Mouse (Mus musculus) hindbrain, embryonic 10.5 days (tissue): ENCODE measurements at regions not wholly inside any gene's neighbourhood (a gene's known extent, or its start where the extent isn't known, plus 50 kb on each side); places are given as distances from the start of the nearest gene placed in this dataset.
A peak's percentile ranks its signal among the peaks of the same experiment; 100 is the strongest.

Source experiments
- DNase-seq: peaks from one replicate; pipeline ENCODE4 v3.0.0-alpha.2; 2017; ENCODE audit warnings: low spot score
- H3K27ac ChIP-seq: fragments of 300-500 bp; sonication (generic); 2 replicates; pipeline ENCODE4 v1.5.1; 2016; ENCODE audit warnings: mild to moderate bottlenecking, moderate library complexity
- H3K27me3 ChIP-seq: fragments of 300-500 bp; sonication (generic); 2 replicates; pipeline ENCODE4 v1.6.1; 2016; ENCODE audit warnings: mild to moderate bottlenecking; ENCODE audit not compliant: poor library complexity, insufficient read depth, severe bottlenecking
- H3K36me3 ChIP-seq: fragments of 300-500 bp; sonication (generic); 2 replicates; pipeline ENCODE4 v1.6.1; 2016; ENCODE audit warnings: mild to moderate bottlenecking, moderate library complexity
- H3K4me1 ChIP-seq: fragments of 300-500 bp; sonication (generic); replicated peaks from 2 replicates; pipeline ENCODE4 v1.6.1; 2016; ENCODE audit warnings: mild to moderate bottlenecking
- H3K4me3 ChIP-seq: fragments of 300-500 bp; sonication (generic); 2 replicates; pipeline ENCODE4 v1.5.1; 2016; ENCODE audit warnings: mild to moderate bottlenecking, moderate library complexity
- H3K9me3 ChIP-seq: fragments of 300-500 bp; sonication (generic); 2 replicates; pipeline ENCODE4 v1.6.1; 2016; ENCODE audit warnings: mild to moderate bottlenecking, moderate library complexity
- WGBS: fragments of 180-500 bp; shearing (Covaris S2); methylation state at CpG from one replicate; pipeline ENCODE4 v1.1.7; 2016; 5-methylcytosine and 5-hydroxymethylcytosine counted together

DNA sequence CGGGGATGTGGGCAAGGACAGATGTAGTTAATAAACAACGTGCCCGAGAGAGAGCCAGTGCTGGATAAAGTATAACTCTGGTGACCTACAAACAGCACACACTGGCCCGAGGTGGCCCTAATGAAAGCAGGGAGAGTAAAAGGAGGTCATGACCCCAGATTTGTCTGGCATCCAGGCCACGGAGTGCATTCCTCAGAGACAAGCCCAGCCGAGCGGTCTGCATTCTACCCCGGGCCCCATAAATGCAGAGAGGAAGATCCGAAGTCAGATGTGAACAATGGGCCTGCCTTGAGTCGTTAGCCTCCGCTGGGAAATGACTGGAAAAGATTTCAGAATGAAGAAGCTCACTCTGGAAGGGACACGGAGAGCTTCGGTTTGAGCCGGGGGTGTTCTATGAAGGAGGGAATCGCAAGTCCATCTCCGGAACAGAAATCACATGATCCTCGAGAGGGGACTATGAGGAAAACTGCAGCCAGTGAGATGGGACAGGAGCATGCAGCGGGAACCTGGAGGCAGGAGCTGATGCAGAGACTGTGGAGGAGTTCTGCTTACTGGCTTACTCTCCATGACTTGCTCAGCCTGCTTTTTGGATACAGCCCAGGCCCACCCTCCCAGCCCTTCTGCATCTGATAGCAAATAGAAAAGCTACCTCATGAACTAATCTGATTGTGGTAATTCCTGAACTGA lies 103.9 kb upstream of the Dapk1 start:
- Histone ChIP-seq H3K9me3 (no peaks in the 10 kb centered on the region), H3K4me3 (no peak overlapping the region), H3K27ac (peak overlapping the region; percentile 70), H3K36me3 (no peaks in the 10 kb centered on the region), H3K4me1 (peaks cover 15% of the 10 kb centered on the region), H3K27me3 (no peaks in the 10 kb centered on the region)
- WGBS: 15% methylated on average over 18 of the region's 18 CpGs
- peak; percentile 61 for DNase-seq

DNA sequence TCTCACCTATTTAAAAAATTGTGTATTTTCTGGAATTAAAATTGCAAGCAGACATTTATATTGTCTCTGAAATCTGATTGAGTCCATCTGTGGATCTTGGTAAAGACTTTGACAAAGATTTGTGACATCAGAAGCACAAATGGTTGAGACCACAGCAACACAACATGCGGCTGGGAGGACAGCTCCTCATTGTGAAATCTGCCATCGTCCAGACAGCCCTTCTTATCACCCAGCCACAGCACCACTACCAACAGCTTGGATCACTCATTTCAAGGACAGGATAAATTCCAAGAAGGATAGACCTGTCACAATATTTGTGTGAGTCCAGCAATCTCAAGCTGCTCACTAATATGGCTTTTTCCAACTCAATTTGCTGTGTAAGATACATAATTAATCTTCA lies 97.6 kb upstream of the Dapk1 start:
- WGBS: 87% methylated on average over 2 of the region's 2 CpGs
- H3K27me3 ChIP-seq: no peaks in the 10 kb centered on the region
- H3K4me1 ChIP-seq: no peaks in the 10 kb centered on the region
- no peaks in the 10 kb centered on the region for H3K9me3 ChIP-seq
- no peak for DNase-seq
- no peaks in the 10 kb centered on the region for H3K36me3 ChIP-seq
- H3K4me3 ChIP-seq: no peak overlapping the region
- no peak overlapping the region for H3K27ac ChIP-seq

DNA sequence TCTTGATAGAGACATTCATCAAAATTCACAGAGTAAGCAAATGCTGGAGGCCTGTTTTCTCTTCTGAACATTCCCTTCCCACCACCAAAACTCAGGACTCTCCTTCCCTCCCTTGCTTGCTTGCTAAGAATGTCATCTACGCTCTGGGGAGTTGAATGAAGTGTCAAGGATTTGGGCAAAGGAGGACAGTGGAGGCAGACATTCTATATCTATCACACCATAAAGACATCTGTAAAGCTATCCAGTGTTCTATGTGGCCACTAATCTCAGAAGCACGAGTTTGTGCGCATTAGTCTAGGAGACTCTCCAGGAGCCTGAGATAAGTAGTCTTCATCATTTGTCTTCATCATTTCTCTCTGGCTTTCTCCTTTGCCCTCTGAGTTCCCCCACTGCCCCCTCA lies 94.1 kb upstream of the Dapk1 start:
- WGBS: 84% methylated on average over 3 of the region's 3 CpGs
- Histone ChIP-seq H3K27ac (no peak overlapping the region), H3K9me3 (no peaks in the 10 kb centered on the region), H3K27me3 (no peaks in the 10 kb centered on the region), H3K4me3 (no peak overlapping the region), H3K36me3 (no peaks in the 10 kb centered on the region), H3K4me1 (no peaks in the 10 kb centered on the region)
- DNase-seq: no peak

GRCm38 (mm10) chr13:60508054-60508453 lies 93.7 kb upstream of the Dapk1 start:
- WGBS: 74% methylated on average over 4 of the region's 4 CpGs
- H3K27ac ChIP-seq: no peak overlapping the region
- DNase-seq: no peak

GRCm38 (mm10) chr13:60508856-60509255 lies 92.9 kb upstream of the Dapk1 start:
- Histone ChIP-seq H3K4me1 (peaks cover 6% of the 10 kb centered on the region; the same call in 1 of the 2 replicates), H3K27me3 (no peaks in the 10 kb centered on the region), H3K9me3 (no peaks in the 10 kb centered on the region), H3K4me3 (no peak overlapping the region), H3K36me3 (no peaks in the 10 kb centered on the region), H3K27ac (no peak overlapping the region)
- DNase-seq: no peak
- 86% methylated on average over 5 of the region's 5 CpGs for WGBS

More at GRCm38 (mm10) chr13:60508054-60508453, 93.7 kb upstream of the Dapk1 start:
- Histone ChIP-seq H3K36me3 (no peaks in the 10 kb centered on the region), H3K27me3 (no peaks in the 10 kb centered on the region), H3K4me3 (no peak overlapping the region), H3K9me3 (no peaks in the 10 kb centered on the region), H3K4me1 (no peaks in the 10 kb centered on the region)

GRCm38 (mm10) chr13:60511101-60511500 lies 90.6 kb upstream of the Dapk1 start:
- Histone ChIP-seq H3K9me3 (no peaks in the 10 kb centered on the region), H3K4me1 (peaks cover 7% of the 10 kb centered on the region; the same call in 1 of the 2 replicates), H3K4me3 (no peak overlapping the region), H3K36me3 (no peaks in the 10 kb centered on the region), H3K27me3 (no peaks in the 10 kb centered on the region), H3K27ac (no peak overlapping the region)
- no peak for DNase-seq
- WGBS: 95% methylated on average over 7 of the region's 7 CpGs

DNA sequence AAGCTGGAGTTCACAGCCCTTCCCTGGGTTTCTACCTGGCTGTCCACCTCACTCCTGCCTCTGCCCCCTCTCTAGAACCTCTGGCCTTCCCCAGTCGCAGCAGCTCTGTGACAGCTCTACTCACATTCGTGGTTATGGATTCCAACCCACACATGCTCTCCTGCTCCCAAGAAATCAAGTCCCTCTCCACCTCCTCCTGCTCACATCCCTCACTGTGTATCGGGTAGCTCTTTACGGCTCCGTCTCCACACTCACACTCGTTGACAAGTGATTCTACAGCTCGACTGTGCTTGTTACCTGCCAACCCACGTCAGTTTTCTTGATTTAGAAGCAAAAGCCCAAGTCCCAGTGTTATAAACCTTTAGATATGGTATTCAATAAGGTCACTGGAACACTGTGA lies 90.1 kb upstream of the Dapk1 start:
- Histone ChIP-seq H3K36me3 (no peaks in the 10 kb centered on the region), H3K4me1 (peaks cover 7% of the 10 kb centered on the region; the same call in 1 of the 2 replicates), H3K4me3 (no peak overlapping the region), H3K27me3 (no peaks in the 10 kb centered on the region), H3K27ac (no peak overlapping the region), H3K9me3 (no peaks in the 10 kb centered on the region)
- 92% methylated on average over 8 of the region's 8 CpGs for WGBS
- no peak for DNase-seq

- H3K27ac ChIP-seq: no peak overlapping the region
- no peaks in the 10 kb centered on the region for H3K27me3 ChIP-seq
- no peak overlapping the region for H3K4me3 ChIP-seq
- WGBS: 51% methylated on average over 7 of the region's 7 CpGs
- no peaks in the 10 kb centered on the region for H3K36me3 ChIP-seq
- no peak for DNase-seq
- H3K4me1 ChIP-seq: peaks cover 7% of the 10 kb centered on the region; the same call in 1 of the 2 replicates
- H3K9me3 ChIP-seq: no peaks in the 10 kb centered on the region
Measured at GRCm38 (mm10) chr13:60513756-60514155, 88.0 kb upstream of the Dapk1 start.

DNA sequence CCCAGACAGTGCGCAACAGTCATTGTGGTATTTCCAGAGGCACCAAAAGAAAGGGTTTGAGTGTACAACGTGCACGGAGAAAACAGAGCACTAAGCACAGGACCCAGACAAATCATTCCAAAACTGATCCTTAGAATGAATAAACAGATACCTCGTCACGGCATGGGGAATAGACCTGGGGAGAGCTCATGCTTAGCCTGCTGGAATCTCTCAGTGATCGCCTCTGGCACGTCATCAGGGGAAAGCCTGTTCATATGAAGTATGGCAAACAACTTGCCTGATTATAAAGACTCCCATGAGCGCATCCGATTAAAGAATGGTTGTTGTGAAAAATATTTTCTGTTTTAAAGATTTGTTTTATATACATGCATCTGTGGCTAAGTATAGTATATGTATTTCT lies 86.9 kb upstream of the Dapk1 start:
- WGBS: 90% methylated on average over 9 of the region's 9 CpGs
- Histone ChIP-seq H3K36me3 (no peaks in the 10 kb centered on the region), H3K4me3 (no peak overlapping the region), H3K9me3 (no peaks in the 10 kb centered on the region), H3K27me3 (no peaks in the 10 kb centered on the region), H3K4me1 (peaks cover 7% of the 10 kb centered on the region; the same call in 1 of the 2 replicates), H3K27ac (no peak overlapping the region)
- DNase-seq: no peak

DNA sequence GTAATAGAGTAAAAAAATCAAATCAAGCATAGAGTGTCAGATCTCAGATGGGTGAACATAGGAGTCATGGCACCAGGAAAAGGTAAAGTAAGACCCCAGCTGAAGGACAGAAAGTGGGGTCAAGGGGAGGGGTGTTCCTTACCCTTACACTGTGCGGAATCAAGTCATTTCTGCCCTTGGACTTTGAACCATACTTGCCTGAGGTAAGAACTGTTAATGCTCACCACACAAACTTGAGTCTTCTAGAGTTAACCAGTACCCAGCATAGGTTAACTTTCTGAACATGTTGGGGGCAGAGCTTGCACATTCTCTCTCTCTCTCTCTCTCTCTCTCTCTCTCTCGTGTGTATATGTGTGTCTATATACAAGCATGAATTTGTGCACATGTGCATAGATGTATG lies 83.7 kb upstream of the Dapk1 start:
- Histone ChIP-seq H3K4me1 (peaks cover 12% of the 10 kb centered on the region; the same call in 1 of the 2 replicates), H3K27me3 (no peaks in the 10 kb centered on the region), H3K27ac (no peak overlapping the region), H3K36me3 (no peaks in the 10 kb centered on the region), H3K9me3 (no peaks in the 10 kb centered on the region), H3K4me3 (no peak overlapping the region)
- DNase-seq: no peak
- 74% methylated on average over 2 of the region's 2 CpGs for WGBS

DNA sequence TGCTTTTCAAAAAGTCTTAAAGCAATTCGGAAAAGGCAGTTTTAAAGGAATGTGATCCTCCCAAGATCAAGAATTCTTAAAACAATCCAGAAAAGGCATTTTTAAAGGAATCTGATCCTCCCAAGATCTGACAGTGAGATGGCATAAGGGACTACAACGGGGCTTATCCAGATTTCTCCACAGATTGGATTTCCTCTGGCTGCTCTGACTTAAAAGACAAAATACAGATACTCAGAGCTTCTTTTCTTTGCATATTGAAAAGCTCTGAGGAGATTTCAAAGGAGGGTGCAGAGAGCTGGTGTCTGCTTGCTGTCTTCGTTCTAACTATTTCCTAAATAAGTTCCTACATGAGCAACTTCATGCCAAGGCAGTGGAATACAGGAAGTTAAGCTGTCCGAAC lies 82.0 kb upstream of the Dapk1 start:
- 0 out of 2 replicates have a peak, but pooled peaks cover 5% of the 10 kb centered on the region for H3K4me1 ChIP-seq
- no peaks in the 10 kb centered on the region for H3K36me3 ChIP-seq
- no peak overlapping the region for H3K27ac ChIP-seq
- no peak overlapping the region for H3K4me3 ChIP-seq
- no peaks in the 10 kb centered on the region for H3K27me3 ChIP-seq
- no peak for DNase-seq
- H3K9me3 ChIP-seq: no peaks in the 10 kb centered on the region
- WGBS: 74% methylated on average over 4 of the region's 4 CpGs

GRCm38 (mm10) chr13:60522719-60523450 lies 78.9 kb upstream of the Dapk1 start:
- Histone ChIP-seq H3K4me1 (peaks cover 5% of the 10 kb centered on the region; the same call in 1 of the 2 replicates), H3K9me3 (no peaks in the 10 kb centered on the region), H3K27ac (no peak overlapping the region), H3K36me3 (no peaks in the 10 kb centered on the region), H3K4me3 (no peak overlapping the region), H3K27me3 (no peaks in the 10 kb centered on the region)
- no peak for DNase-seq
- WGBS: 78% methylated on average over 8 of the region's 8 CpGs

DNA sequence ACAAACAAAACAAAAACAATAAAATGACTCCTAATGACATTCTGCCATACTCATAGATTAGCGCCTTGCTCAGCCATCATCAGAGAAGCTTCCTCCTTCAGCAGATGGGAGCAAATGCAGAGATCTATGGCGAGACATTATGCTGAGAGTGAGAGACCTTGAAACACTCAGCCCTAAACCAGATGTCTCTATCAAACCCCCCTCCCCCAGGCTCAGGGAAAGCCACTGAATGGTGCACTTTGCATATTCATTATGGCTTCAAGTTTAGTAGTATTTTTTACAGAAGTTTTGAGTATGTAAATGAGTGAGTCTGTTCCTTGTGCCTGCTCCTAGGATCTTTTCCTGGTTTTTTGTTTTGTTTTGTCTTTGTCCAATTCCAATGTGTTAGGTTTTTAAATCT lies 73.9 kb upstream of the Dapk1 start:
- no peak overlapping the region for H3K27ac ChIP-seq
- H3K36me3 ChIP-seq: no peaks in the 10 kb centered on the region
- H3K4me3 ChIP-seq: no peak overlapping the region
- H3K27me3 ChIP-seq: no peaks in the 10 kb centered on the region
- H3K9me3 ChIP-seq: no peaks in the 10 kb centered on the region
- DNase-seq: no peak
- WGBS: 90% methylated on average over 2 of the region's 2 CpGs
- H3K4me1 ChIP-seq: peaks cover 15% of the 10 kb centered on the region
